Mouse (Mus musculus): ENCODE measurements around the gene Wdtc1. TPM values are rescaled to one million over a fixed set of nuclear protein-coding genes. Genes with fewer than 3 reads are reported as not detected.

The Wdtc1 gene
- polyA plus RNA-seq, 1 experiment from 2014 or later, result 13.9 TPM

DNA sequence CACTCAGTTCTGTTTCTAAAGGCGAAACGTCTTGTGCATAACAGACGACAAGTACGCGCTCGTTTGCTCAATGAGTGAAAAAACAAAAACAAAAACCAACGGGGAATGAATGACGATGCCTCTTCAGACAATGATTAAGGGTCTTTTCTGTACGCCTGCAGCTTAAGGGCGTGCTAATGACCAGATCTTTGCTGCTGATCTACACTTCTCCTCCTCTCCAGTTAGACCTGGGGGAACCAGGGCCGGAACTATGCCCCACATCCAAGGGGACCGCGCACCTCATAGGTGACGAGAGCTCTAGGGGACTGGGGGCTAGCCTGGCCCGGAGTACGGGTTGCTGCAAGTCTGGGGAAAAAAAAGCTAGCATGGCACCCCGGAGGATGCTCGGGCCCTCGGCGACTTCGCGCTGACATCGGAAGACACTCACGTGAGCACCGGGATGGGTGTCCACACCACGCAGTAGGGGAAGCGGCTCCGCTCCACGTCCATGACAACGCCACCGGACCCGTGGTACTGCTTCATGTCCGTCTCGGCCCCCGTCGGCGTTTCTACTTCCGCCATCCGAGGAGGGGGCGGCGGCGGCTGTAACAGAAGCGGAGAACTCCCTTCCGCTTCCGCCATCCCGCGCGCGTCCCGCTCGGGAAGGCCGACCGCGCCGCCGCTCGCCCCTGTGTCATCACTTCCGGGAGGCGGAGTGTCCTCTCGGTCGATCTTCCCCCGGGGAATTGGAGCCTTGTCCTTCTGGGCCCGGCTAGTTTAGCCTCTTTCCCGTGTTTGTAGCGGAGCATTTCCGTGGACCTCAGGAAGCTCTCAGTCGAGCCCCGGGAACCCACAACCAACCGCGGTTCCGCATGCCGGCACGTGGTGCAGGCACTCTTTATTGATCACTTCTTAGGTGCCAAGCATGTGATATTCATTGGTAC is 75.9 kb downstream of the Wdtc1 start, which contains the start of gene Tmem222:
TSS of gene Tmem222 (minus strand) at position 689 of the 923 bp plus-strand sequence.
- H3K4me1 ChIP-seq, result peaks cover 34% of the 10 kb centered on the region
- no peaks in the 10 kb centered on the region for H3K27me3 ChIP-seq
- ATAC-seq (ENCODE audit: insufficient number of reproducible peaks, low FRiP score, low TSS enrichment, low read depth), result peak; percentile 87
- peak within 1 kb of the TSS; percentile 83 for H3K4me3 ChIP-seq
- H3K27ac ChIP-seq, result peak within 1 kb of the TSS; percentile 95
- H3K9ac ChIP-seq, result peak within 1 kb of the TSS; percentile 78
- under 1% methylated on average over 73 of the region's 73 CpGs for WGBS
- H3K36me3 ChIP-seq, result peaks cover 4% of the 10 kb centered on the region; the same call in 1 of the 2 replicates
- H3K4me2 ChIP-seq, result peak within 1 kb of the TSS; percentile 69
- H3K9me3 ChIP-seq, result no peaks in the 10 kb centered on the region

DNA sequence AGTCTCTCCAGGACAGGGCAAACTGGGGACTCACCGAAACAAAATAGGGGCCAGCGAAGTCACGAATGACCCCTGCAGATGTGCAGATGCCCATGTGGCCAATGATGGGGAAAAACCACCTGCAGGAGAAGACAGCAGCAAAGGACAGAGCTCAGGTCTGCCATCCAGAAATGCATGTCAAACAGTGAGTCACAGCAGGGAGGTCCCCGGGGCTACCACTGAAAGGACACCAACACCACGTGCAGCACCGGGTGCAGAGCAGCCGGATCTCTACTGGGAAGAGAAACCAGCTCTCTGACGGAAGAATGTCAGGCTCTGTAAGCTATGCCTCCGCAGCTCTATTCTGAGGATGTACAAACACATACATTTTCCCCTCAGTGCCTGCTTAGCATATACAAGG is 82.4 kb downstream of the Wdtc1 start:
- H3K9me3 ChIP-seq, result no peaks in the 10 kb centered on the region
- peaks cover 6% of the 10 kb centered on the region for H3K4me1 ChIP-seq
- WGBS, result 92% methylated on average over 9 of the region's 9 CpGs
- ATAC-seq (ENCODE audit: insufficient number of reproducible peaks, low FRiP score, low TSS enrichment, low read depth), result no peak
- no peak overlapping the region for H3K9ac ChIP-seq
- H3K36me3 ChIP-seq, result peaks cover 55% of the 10 kb centered on the region
- H3K4me2 ChIP-seq, result no peak overlapping the region
- H3K27me3 ChIP-seq, result no peaks in the 10 kb centered on the region
- no peak overlapping the region for H3K4me3 ChIP-seq
- H3K27ac ChIP-seq, result no peak overlapping the region

DNA sequence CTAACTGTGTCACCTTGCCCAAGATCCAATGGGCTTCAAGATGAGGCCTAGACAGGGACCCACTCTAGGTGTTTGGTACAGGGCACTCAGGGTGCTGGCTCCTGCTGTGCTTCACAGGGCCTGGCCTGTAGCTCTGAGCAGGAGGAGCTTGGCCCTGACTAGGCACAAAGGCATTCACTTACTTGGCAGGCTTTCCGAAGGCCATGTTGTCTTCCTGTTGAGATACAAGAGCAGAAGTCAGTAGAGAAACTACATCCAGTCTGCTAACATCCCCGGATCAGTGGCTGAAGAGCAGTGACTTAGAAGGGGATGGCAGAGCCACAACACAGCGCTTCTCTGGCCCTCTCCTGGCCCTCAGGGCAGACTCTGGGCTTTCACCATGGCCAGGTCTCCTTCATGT is 83.7 kb downstream of the Wdtc1 start:
- no peaks in the 10 kb centered on the region for H3K4me1 ChIP-seq
- ATAC-seq (ENCODE audit: insufficient number of reproducible peaks, low FRiP score, low TSS enrichment, low read depth), result no peak
- 82% methylated on average over 3 of the region's 3 CpGs for WGBS
- no peaks in the 10 kb centered on the region for H3K9me3 ChIP-seq
- H3K9ac ChIP-seq, result no peak overlapping the region
- H3K27ac ChIP-seq, result no peak overlapping the region
- peaks cover 68% of the 10 kb centered on the region for H3K36me3 ChIP-seq
- no peak overlapping the region for H3K4me2 ChIP-seq
- no peaks in the 10 kb centered on the region for H3K27me3 ChIP-seq
- no peak overlapping the region for H3K4me3 ChIP-seq

DNA sequence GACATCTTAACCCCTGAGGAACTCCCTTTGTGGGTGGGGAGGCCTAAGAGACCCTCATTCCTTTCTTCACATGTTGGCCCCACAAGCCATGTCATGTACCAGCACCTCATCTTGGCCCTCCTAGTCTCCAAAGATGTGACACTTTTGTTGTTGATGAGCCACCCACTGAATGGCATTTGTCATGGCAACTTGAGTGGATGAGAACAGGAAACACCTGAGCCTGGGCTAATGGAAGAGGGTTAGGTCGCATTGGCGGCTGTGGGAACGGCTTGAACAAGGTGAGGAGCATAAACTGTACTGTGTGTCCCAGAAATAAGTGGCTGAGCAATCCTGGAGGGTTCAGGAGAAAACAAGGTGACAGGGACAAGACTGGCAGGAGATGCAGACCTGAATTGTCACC is 84.3 kb downstream of the Wdtc1 start:
- Histone ChIP-seq H3K4me2 (no peak overlapping the region), H3K27me3 (no peaks in the 10 kb centered on the region), H3K27ac (no peak overlapping the region), H3K36me3 (peaks cover 72% of the 10 kb centered on the region), H3K9ac (no peak overlapping the region), H3K4me1 (no peaks in the 10 kb centered on the region), H3K4me3 (no peak overlapping the region), H3K9me3 (no peaks in the 10 kb centered on the region)
- ATAC-seq (ENCODE audit: insufficient number of reproducible peaks, low FRiP score, low TSS enrichment, low read depth), result no peak
- WGBS, result 87% methylated on average over 3 of the region's 3 CpGs

DNA sequence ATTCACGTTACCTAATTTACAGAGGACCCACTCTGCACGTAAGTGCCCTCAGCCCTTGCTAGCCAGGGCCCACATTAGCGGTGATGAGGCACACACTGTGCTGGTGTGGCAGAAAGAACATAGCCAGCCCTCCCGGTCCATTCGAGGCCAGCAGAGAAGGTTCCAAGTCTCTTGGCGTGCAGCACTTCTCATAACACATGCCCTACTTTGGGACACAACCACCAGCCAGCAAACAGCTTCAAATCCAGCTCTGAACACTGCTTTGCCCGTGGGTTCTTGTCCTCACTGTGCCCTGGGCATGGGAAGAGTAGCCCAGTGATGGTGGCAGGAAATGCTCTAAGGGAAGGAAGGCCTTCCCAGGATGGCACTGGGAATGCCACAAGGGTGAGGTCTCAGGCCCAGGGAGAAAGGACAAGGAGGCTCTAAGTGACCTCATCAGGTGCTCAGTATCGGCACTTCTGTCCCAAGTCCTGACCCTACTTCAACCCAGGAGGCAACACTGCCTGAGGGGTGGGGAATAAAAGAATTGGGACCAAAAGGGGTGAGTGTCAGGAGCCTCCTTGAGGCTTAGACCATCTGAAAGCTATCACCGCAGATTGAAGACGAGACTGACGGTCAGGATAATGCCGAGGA is 86.9 kb downstream of the Wdtc1 start:
- Histone ChIP-seq H3K4me1 (peaks cover 6% of the 10 kb centered on the region; the same call in 1 of the 2 replicates), H3K27ac (no peak overlapping the region), H3K27me3 (no peaks in the 10 kb centered on the region), H3K9ac (no peak overlapping the region), H3K36me3 (peaks cover 69% of the 10 kb centered on the region), H3K4me2 (no peak overlapping the region), H3K4me3 (no peak overlapping the region), H3K9me3 (no peaks in the 10 kb centered on the region)
- ATAC-seq (ENCODE audit: insufficient number of reproducible peaks, low FRiP score, low TSS enrichment, low read depth), result no peak
- WGBS, result 93% methylated on average over 12 of the region's 12 CpGs

DNA sequence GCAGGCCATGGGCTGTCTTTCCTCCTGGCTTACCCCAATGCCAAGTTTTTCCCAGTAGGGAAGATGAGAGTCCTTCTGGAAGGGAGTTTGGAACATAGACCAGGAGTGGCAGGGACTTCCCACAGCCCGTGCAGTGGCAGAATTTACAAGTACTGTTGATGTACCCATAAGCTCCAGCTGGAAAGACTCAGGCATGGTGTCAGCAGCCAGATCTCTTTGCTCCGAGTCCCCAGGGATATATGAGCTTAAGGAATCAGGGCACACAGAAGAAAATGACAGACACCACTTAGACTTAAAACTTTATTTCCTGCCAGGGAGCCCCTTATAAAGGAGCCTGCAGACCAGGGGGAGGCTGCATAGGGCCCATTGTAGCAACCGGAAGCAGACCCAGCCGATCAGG is 87.5 kb downstream of the Wdtc1 start:
- Histone ChIP-seq H3K4me2 (no peak overlapping the region), H3K27me3 (no peaks in the 10 kb centered on the region), H3K9ac (no peak overlapping the region), H3K4me3 (no peak overlapping the region), H3K4me1 (peaks cover 6% of the 10 kb centered on the region; the same call in 1 of the 2 replicates), H3K27ac (no peak overlapping the region), H3K36me3 (peaks cover 66% of the 10 kb centered on the region), H3K9me3 (no peaks in the 10 kb centered on the region)
- no peak for ATAC-seq (ENCODE audit: insufficient number of reproducible peaks, low FRiP score, low TSS enrichment, low read depth)
- 90% methylated on average over 4 of the region's 4 CpGs for WGBS

DNA sequence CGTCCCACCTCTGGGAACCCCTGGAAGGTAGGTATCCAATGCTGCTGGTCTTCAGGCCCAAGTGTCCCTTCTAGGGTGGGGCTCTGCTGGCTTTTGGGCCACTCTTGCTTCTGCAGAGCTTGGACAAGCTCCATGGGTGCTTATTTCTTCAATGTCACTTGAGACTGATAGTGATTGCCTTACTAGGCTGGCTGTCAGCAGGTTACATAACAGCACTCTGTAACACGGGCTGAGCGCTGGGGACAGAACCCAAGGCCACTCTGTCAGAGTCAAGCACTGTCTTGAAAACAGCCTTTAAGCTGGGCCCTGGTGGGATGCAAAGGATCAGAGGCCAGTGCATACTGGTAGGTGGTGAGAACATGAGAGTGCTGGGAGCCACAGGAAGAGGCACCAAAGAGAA is 88.0 kb downstream of the Wdtc1 start:
- no peaks in the 10 kb centered on the region for H3K9me3 ChIP-seq
- H3K27ac ChIP-seq, result no peak overlapping the region
- H3K4me3 ChIP-seq, result no peak overlapping the region
- no peak overlapping the region for H3K9ac ChIP-seq
- ATAC-seq (ENCODE audit: insufficient number of reproducible peaks, low FRiP score, low TSS enrichment, low read depth), result no peak
- no peaks in the 10 kb centered on the region for H3K27me3 ChIP-seq
- no peak overlapping the region for H3K4me2 ChIP-seq
- peaks cover 6% of the 10 kb centered on the region; the same call in 1 of the 2 replicates for H3K4me1 ChIP-seq
- WGBS, result 95% methylated on average over 3 of the region's 3 CpGs
- peaks cover 61% of the 10 kb centered on the region for H3K36me3 ChIP-seq

DNA sequence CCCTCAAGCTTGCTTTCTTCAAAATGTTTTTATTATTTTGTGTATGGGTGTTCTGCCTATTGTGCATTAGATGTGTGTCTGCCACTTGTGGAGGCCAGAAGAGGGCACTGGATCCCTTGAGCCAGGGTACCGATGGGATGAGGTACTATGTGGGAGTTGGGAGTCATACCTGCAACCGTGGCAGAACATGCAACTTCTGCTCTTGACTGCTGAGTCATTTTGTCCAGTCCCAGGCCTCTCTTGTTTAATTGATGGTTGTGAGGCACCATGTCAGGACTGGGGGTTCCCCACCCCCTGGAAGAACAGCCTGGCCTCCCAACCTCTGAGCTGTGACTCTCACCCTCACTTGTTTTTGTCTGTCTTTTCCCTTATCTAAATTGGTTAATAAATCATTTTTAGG is 88.7 kb downstream of the Wdtc1 start:
- H3K27me3 ChIP-seq, result no peaks in the 10 kb centered on the region
- H3K4me2 ChIP-seq, result no peak overlapping the region
- H3K9me3 ChIP-seq, result no peaks in the 10 kb centered on the region
- H3K4me3 ChIP-seq, result no peak overlapping the region
- H3K9ac ChIP-seq, result no peak overlapping the region
- WGBS, result 92% methylated on average over 2 of the region's 2 CpGs
- peaks cover 54% of the 10 kb centered on the region for H3K36me3 ChIP-seq
- no peak overlapping the region for H3K27ac ChIP-seq
- H3K4me1 ChIP-seq, result peaks cover 6% of the 10 kb centered on the region; the same call in 1 of the 2 replicates
- no peak for ATAC-seq (ENCODE audit: insufficient number of reproducible peaks, low FRiP score, low TSS enrichment, low read depth)

DNA sequence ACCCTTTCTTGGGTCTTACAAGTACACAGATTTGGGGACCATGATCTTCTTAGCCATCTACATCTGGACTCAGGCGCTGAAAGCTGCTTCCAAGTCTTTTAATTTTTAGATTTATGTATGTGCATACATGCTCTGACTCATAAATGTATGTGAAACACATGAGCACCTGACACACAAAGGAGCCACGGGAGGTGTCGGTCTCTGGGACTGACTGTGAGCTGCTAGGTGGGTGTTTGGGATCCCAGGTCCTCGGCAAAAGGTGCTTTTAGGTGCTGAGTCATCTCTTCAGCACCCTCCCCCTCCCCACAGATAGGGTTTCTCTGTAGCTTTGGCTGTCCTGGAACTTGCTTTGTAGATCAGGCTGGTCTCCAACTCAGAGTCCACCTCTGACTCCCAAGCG is 89.5 kb downstream of the Wdtc1 start:
- 87% methylated on average over 5 of the region's 5 CpGs for WGBS
- Histone ChIP-seq H3K27me3 (no peaks in the 10 kb centered on the region), H3K4me1 (peaks cover 6% of the 10 kb centered on the region; the same call in 1 of the 2 replicates), H3K9me3 (no peaks in the 10 kb centered on the region), H3K27ac (no peak overlapping the region), H3K36me3 (peaks cover 46% of the 10 kb centered on the region), H3K4me2 (no peak overlapping the region), H3K9ac (no peak overlapping the region), H3K4me3 (no peak overlapping the region)
- ATAC-seq (ENCODE audit: insufficient number of reproducible peaks, low FRiP score, low TSS enrichment, low read depth), result no peak

DNA sequence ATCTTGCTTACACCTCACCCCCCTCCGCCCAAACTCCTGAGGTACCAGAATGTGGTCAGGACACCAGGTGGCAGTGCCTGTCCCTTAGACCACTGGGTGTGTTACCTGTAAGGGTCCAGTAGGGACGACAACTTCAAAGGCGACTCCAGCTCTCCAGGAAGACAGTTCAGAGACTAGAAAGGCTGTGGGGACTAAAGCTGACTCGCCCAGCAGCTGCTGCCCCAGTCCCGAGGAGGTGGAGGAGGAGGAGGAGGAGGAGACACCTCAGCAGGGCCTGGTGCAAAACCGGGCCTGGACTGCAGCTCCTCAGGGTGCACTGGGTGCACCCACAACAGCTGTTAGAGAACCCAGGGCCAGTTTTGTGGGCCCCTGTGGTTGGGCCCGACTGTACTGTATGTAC is 90.4 kb downstream of the Wdtc1 start, which contains the start of gene Sytl1:
TSS of gene Sytl1 (minus strand) at position 232 of the 400 bp plus-strand sequence.
- H3K4me1 ChIP-seq, result peaks cover 6% of the 10 kb centered on the region; the same call in 1 of the 2 replicates
- H3K27ac ChIP-seq, result peak within 1 kb of the TSS; percentile 75
- no peaks in the 10 kb centered on the region for H3K27me3 ChIP-seq
- 32% methylated on average over 7 of the region's 7 CpGs for WGBS
- no peak within 1 kb of the TSS for H3K9ac ChIP-seq
- peaks cover 37% of the 10 kb centered on the region for H3K36me3 ChIP-seq
- H3K9me3 ChIP-seq, result no peaks in the 10 kb centered on the region
- no peak for ATAC-seq (ENCODE audit: insufficient number of reproducible peaks, low FRiP score, low TSS enrichment, low read depth)
- peak within 1 kb of the TSS; percentile 22 for H3K4me2 ChIP-seq
- peak within 1 kb of the TSS; percentile 27 for H3K4me3 ChIP-seq

DNA sequence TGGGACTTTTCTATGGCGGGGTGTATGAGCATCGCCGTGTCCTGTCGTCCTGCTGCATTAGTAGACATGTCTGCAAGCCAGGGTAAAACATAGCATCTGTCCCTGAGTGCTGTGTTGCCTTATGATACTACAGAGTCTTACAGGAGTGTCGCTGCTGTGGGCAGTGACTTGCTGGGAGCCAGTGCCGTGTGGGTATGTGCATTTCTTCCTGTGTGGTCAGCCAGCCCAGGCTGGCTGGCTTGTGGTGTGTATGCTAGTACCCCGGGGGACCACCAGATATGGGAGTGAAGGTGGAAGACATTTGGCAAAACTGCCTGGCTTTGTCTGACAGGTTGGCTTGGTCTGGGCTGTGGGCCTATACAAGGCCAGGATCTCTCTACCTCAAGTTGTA is 90.9 kb downstream of the Wdtc1 start:
- no peak overlapping the region for H3K9ac ChIP-seq
- H3K4me3 ChIP-seq, result peak overlapping the region; percentile 27

More for the DNA sequence above, 90.9 kb downstream of the Wdtc1 start:
- 54% methylated on average over 7 of the region's 7 CpGs for WGBS
- Histone ChIP-seq H3K4me2 (peak overlapping the region; percentile 10), H3K27ac (peak overlapping the region; percentile 75), H3K4me1 (peaks cover 6% of the 10 kb centered on the region; the same call in 1 of the 2 replicates), H3K27me3 (0 out of 2 replicates have a peak, but pooled peaks cover 3% of the 10 kb centered on the region), H3K36me3 (peaks cover 32% of the 10 kb centered on the region), H3K9me3 (no peaks in the 10 kb centered on the region)
- ATAC-seq (ENCODE audit: insufficient number of reproducible peaks, low FRiP score, low TSS enrichment, low read depth), result no peak
